Mouse (Mus musculus) MEL (cell line): ENCODE results near the gene Dnaaf2.
"Not testable (repeated sequence)": the region's sequence is repeated elsewhere in the genome, so short reads cannot be mapped to it uniquely, and the experiment has no call there.

ENCODE experiments used
- CTCF ChIP-seq, 3 experiments: IDR thresholded peaks in 2 of 3; conservative IDR thresholded peaks in 1 of 3; 2 replicates each; pipeline ENCODE4 v1.5.1; 2011 to 2012; ENCODE audit warnings: low read length in 3 of 3, low read depth in 2 of 3, mild to moderate bottlenecking in 2 of 3, improper control_type of control experiment in 1 of 3, inconsistent platforms in 1 of 3, mixed read lengths in 1 of 3, moderate library complexity in 1 of 3; ENCODE audit not compliant: control insufficient read depth in 1 of 3, insufficient read depth in 1 of 3, poor library complexity in 1 of 3, severe bottlenecking in 1 of 3
- E2F4 ChIP-seq: IDR thresholded peaks from 2 replicates; pipeline ENCODE4 v1.6.1; 2011; ENCODE audit warnings: low read depth, low read length, improper control_type of control experiment, borderline replicate concordance
- ELF1 ChIP-seq: IDR thresholded peaks from 2 replicates; pipeline ENCODE4 v1.6.1; 2014; ENCODE audit warnings: low read depth, mild to moderate bottlenecking, inconsistent platforms, low read length, improper control_type of control experiment, moderate library complexity
- EP300 ChIP-seq, 2 experiments: IDR thresholded peaks; 2 replicates each; pipeline ENCODE4 v1.6.1; 2011; ENCODE audit warnings: improper control_type of control experiment in 2 of 2, low read length in 2 of 2, low read depth in 1 of 2, mild to moderate bottlenecking in 1 of 2
- HCFC1 ChIP-seq: IDR thresholded peaks from 2 replicates; pipeline ENCODE4 v1.6.1; 2012; ENCODE audit warnings: low read depth, mild to moderate bottlenecking, inconsistent platforms, low read length, improper control_type of control experiment, moderate library complexity
- JUND ChIP-seq: IDR thresholded peaks from 2 replicates; pipeline ENCODE4 v1.6.1; 2011; ENCODE audit warnings: low read depth, mild to moderate bottlenecking, improper control_type of control experiment, low read length
- MAFK ChIP-seq: IDR thresholded peaks from 2 replicates; pipeline ENCODE4 v1.6.1; 2011; ENCODE audit warnings: low read depth, mild to moderate bottlenecking, low read length, improper control_type of control experiment, borderline replicate concordance
- MAZ ChIP-seq: IDR thresholded peaks from 2 replicates; pipeline ENCODE4 v1.6.1; 2012; ENCODE audit warnings: low read depth, mild to moderate bottlenecking, inconsistent platforms, low read length, improper control_type of control experiment
- POLR2A ChIP-seq, 2 experiments: IDR thresholded peaks; 2 replicates each; pipeline ENCODE4 v1.6.1; 2011 to 2012; ENCODE audit warnings: low read length in 2 of 2, mild to moderate bottlenecking in 2 of 2, control low read depth in 1 of 2, improper control_type of control experiment in 1 of 2, low read depth in 1 of 2, moderate library complexity in 1 of 2; ENCODE audit not compliant: control insufficient read depth in 1 of 2, insufficient read depth in 1 of 2, poor library complexity in 1 of 2
- TCF12 ChIP-seq: IDR thresholded peaks from 2 replicates; pipeline ENCODE4 v1.6.1; 2014; ENCODE audit warnings: low read depth, mild to moderate bottlenecking, inconsistent platforms, low read length, improper control_type of control experiment, moderate library complexity
- USF1 ChIP-seq: IDR thresholded peaks from 2 replicates; pipeline ENCODE4 v1.6.1; 2014; ENCODE audit warnings: low read depth, mild to moderate bottlenecking, inconsistent platforms, low read length, improper control_type of control experiment, moderate library complexity
- ZC3H11A ChIP-seq: IDR thresholded peaks from 2 replicates; pipeline ENCODE4 v1.6.1; 2012; ENCODE audit warnings: low read depth, mild to moderate bottlenecking, inconsistent platforms, low read length, improper control_type of control experiment

DNA sequence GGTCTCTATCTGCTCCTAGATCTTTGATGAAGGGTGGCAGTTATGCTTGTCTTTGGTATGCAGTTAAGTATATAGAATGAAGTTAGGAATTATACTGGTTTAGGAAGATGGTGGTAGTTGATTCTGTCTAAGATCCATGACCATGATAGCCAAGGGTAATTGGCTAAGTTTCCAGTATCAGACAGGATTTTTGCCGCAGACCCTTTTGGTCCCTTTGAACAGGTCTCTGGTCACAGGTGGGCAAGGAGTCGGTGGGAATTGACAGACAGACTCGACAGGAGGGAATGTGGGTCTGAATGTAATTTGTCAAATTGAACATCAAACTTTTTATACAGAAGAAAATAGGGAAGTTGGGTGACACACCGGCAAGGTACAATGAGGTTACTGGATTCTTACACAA, 34.6 kb downstream of the Dnaaf2 start:
- not testable (repeated sequence) for TF ChIP-seq CTCF (IDR thresholded peaks at IDR 0.05 in 2 of 3, conservative IDR thresholded peaks at IDR 0.05 in 1 of 3; ENCODE audit: control insufficient read depth in 1 of 3, insufficient read depth in 1 of 3, low read depth in 2 of 3, low read length in 3 of 3, poor library complexity in 1 of 3, severe bottlenecking in 1 of 3); POLR2A (IDR thresholded peaks at IDR 0.05; ENCODE audit: control insufficient read depth in 1 of 2, insufficient read depth in 1 of 2, low read depth in 1 of 2, low read length in 2 of 2, poor library complexity in 1 of 2); EP300 (IDR thresholded peaks at IDR 0.05; ENCODE audit: low read depth in 1 of 2, low read length in 2 of 2); HCFC1; MAZ; ZC3H11A; USF1; JUND; E2F4; ELF1; TCF12; MAFK
